Mouse (Mus musculus): ENCODE measurements at regions not wholly inside any gene's neighbourhood (a gene's known extent, or its start where the extent isn't known, plus 50 kb on each side); places are given as distances from the start of the nearest gene placed in this dataset.

DNA sequence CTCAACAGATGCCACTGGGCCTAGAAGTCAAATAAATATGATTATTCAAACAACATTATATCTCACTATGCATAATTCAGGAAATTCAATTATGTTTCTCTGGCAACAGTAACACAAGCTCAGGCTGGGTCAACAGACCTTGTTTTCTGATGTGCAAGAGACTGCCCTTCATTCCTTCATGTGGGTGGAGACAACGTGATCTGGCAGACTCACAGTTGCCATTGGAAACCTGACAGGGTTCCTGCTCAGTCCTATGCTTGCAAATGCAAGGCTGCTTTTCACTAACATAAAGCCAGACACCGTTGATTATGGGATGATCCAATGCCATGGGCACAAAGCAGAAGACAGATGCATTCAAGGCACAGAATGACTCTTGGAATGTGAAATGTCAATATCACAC, 361.5 kb upstream of the Npvf start:
- no peak overlapping the region for H3K4me3 ChIP-seq (ENCODE audit: insufficient read depth, low read depth, low read length)
- no peaks in the 10 kb centered on the region for H3K27me3 ChIP-seq (replicated peaks; ENCODE audit: control insufficient read depth, insufficient read depth, low read length)
- whole genome bisulfite sequencing, result 74% methylated on average over 2 of the region's 2 CpGs
- DNase-seq, result peak; percentile 26
- no peak for TF ChIP-seq POLR2A (IDR thresholded peaks at IDR 0.05; ENCODE audit: low read depth, low read length)
- no peak for TF ChIP-seq CTCF (conservative IDR thresholded peaks at IDR 0.05; ENCODE audit: insufficient read depth, insufficient read length, low read depth, low read length)
- H3K36me3 ChIP-seq (ENCODE audit: control insufficient read depth, insufficient read depth, low read length), result no peaks in the 10 kb centered on the region
- H3K4me1 ChIP-seq (ENCODE audit: control insufficient read depth, insufficient read depth, low read length), result no peaks in the 10 kb centered on the region
- H3K27ac ChIP-seq (ENCODE audit: insufficient read depth, low read depth, low read length), result no peak overlapping the region

DNA sequence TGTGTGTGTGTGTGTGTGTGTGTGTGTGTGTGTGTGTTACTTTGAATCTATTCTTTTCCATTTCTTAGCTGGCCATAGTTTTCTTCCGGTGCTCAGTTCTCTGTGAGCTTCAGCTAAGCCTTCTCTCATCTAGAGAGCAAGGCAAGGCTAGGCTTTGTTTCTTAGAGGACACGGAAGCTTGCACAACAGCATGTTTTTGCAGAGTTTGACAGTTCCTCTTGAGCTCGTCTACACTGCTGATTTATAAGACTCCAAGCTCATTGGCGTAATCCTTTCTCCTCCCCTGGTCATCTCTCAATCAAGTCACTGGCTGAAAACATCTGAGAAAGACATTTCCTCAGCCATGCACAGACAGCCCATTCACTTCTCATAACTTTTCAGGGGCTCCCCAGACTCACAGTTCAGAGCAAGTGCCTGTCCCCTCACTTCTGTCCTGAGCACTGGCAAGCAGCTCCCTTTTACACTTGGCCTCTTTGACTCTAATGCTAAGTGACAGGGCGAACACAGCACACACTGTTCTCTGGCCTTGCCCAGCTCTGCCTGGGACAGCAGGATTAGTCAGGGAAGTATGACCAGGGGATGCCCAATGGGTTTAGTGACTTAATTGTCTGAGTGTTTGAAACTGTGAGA, 362.3 kb upstream of the Npvf start:
- Histone ChIP-seq H3K27me3 (replicated peaks; ENCODE audit: control insufficient read depth, insufficient read depth, low read length) (no peaks in the 10 kb centered on the region), H3K4me1 (ENCODE audit: control insufficient read depth, insufficient read depth, low read length) (no peaks in the 10 kb centered on the region), H3K36me3 (ENCODE audit: control insufficient read depth, insufficient read depth, low read length) (no peaks in the 10 kb centered on the region), H3K27ac (ENCODE audit: insufficient read depth, low read depth, low read length) (no peak overlapping the region), H3K4me3 (ENCODE audit: insufficient read depth, low read depth, low read length) (no peak overlapping the region)
- TF ChIP-seq POLR2A (IDR thresholded peaks at IDR 0.05; ENCODE audit: low read depth, low read length) (no peak), CTCF (conservative IDR thresholded peaks at IDR 0.05; ENCODE audit: insufficient read depth, insufficient read length, low read depth, low read length) (no peak)
- WGBS, result 69% methylated on average over 5 of the region's 5 CpGs
- peak; percentile 35 for DNase-seq

GRCm38 (mm10) chr6:51017260-51017999, 363.2 kb upstream of the Npvf start:
- Histone ChIP-seq H3K27me3 (replicated peaks; ENCODE audit: control insufficient read depth, insufficient read depth, low read length) (no peaks in the 10 kb centered on the region), H3K27ac (ENCODE audit: insufficient read depth, low read depth, low read length) (no peak overlapping the region), H3K4me1 (ENCODE audit: control insufficient read depth, insufficient read depth, low read length) (no peaks in the 10 kb centered on the region), H3K4me3 (ENCODE audit: insufficient read depth, low read depth, low read length) (no peak overlapping the region), H3K36me3 (ENCODE audit: control insufficient read depth, insufficient read depth, low read length) (no peaks in the 10 kb centered on the region)
- 56% methylated on average over 9 of the region's 9 CpGs for WGBS
- no peak for DNase-seq
- TF ChIP-seq CTCF (conservative IDR thresholded peaks at IDR 0.05; ENCODE audit: insufficient read depth, insufficient read length, low read depth, low read length) (no peak), POLR2A (IDR thresholded peaks at IDR 0.05; ENCODE audit: low read depth, low read length) (no peak)

DNA sequence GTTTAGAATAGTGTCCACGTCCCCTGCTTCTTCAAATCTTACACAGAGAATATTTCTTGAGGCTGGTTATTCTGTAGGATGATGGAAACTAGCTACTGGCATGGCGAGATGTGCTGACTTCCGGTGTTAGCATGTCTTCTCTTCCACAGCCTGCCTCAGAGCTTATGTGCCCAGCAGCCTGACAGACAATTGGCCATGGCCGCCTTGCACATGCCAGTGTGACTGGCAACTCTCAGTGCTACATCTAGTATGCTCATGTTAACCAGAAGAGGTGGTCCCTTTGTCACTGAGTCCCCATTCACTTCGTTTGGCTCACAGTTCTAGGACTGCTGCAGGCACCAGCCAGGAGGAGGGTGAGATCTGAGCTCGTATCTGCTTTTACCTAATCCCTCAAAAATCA, 367.0 kb upstream of the Npvf start:
- H3K27me3 ChIP-seq (replicated peaks; ENCODE audit: control insufficient read depth, insufficient read depth, low read length), result no peaks in the 10 kb centered on the region
- H3K36me3 ChIP-seq (ENCODE audit: control insufficient read depth, insufficient read depth, low read length), result no peaks in the 10 kb centered on the region
- TF ChIP-seq CTCF (conservative IDR thresholded peaks at IDR 0.05; ENCODE audit: insufficient read depth, insufficient read length, low read depth, low read length) (no peak), POLR2A (IDR thresholded peaks at IDR 0.05; ENCODE audit: low read depth, low read length) (no peak)
- no peak overlapping the region for H3K27ac ChIP-seq (ENCODE audit: insufficient read depth, low read depth, low read length)
- H3K4me1 ChIP-seq (ENCODE audit: control insufficient read depth, insufficient read depth, low read length), result no peaks in the 10 kb centered on the region
- H3K4me3 ChIP-seq (ENCODE audit: insufficient read depth, low read depth, low read length), result no peak overlapping the region
- DNase-seq, result no peak
- WGBS, result 89% methylated on average over 6 of the region's 6 CpGs

- no peaks in the 10 kb centered on the region for H3K36me3 ChIP-seq (ENCODE audit: control insufficient read depth, insufficient read depth, low read length)
- WGBS, result 94% methylated on average over 6 of the region's 6 CpGs
- H3K4me1 ChIP-seq (ENCODE audit: control insufficient read depth, insufficient read depth, low read length), result no peaks in the 10 kb centered on the region
- no peak for TF ChIP-seq CTCF (conservative IDR thresholded peaks at IDR 0.05; ENCODE audit: insufficient read depth, insufficient read length, low read depth, low read length)
- no peak for TF ChIP-seq POLR2A (IDR thresholded peaks at IDR 0.05; ENCODE audit: low read depth, low read length)
- DNase-seq, result no peak
- no peak overlapping the region for H3K4me3 ChIP-seq (ENCODE audit: insufficient read depth, low read depth, low read length)
- H3K27ac ChIP-seq (ENCODE audit: insufficient read depth, low read depth, low read length), result no peak overlapping the region
- no peaks in the 10 kb centered on the region for H3K27me3 ChIP-seq (replicated peaks; ENCODE audit: control insufficient read depth, insufficient read depth, low read length)
Measured at GRCm38 (mm10) chr6:51023361-51023760, 369.1 kb upstream of the Npvf start.

GRCm38 (mm10) chr6:51024756-51025155, 370.5 kb upstream of the Npvf start:
- no peaks in the 10 kb centered on the region for H3K36me3 ChIP-seq (ENCODE audit: control insufficient read depth, insufficient read depth, low read length)
- H3K27ac ChIP-seq (ENCODE audit: insufficient read depth, low read depth, low read length), result no peak overlapping the region
- H3K4me1 ChIP-seq (ENCODE audit: control insufficient read depth, insufficient read depth, low read length), result no peaks in the 10 kb centered on the region
- TF ChIP-seq POLR2A (IDR thresholded peaks at IDR 0.05; ENCODE audit: low read depth, low read length) (no peak), CTCF (conservative IDR thresholded peaks at IDR 0.05; ENCODE audit: insufficient read depth, insufficient read length, low read depth, low read length) (no peak)
- H3K4me3 ChIP-seq (ENCODE audit: insufficient read depth, low read depth, low read length), result no peak overlapping the region
- no peaks in the 10 kb centered on the region for H3K27me3 ChIP-seq (replicated peaks; ENCODE audit: control insufficient read depth, insufficient read depth, low read length)
- peak; percentile 53 for DNase-seq
- WGBS, result 57% methylated on average over 3 of the region's 3 CpGs

DNA sequence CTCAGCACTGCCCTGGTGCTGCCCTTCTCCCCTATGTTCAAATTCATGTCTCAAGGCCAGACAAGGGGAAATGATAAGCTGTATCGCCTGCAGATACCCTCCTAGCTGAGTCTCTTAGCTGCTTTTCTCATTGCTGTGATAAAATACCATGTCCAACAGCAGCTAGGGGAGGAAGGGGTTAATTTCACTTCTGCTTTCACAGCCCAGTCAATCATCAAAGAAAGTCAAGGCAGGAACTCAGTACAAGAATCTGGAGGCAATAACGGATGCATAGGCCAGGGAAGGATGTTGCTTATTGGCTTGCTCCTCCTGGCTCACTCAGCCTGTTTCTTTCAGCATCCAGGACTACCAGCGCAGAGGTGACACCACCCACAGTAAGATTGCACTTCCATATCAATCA, 371.2 kb upstream of the Npvf start:
- no peak overlapping the region for H3K4me3 ChIP-seq (ENCODE audit: insufficient read depth, low read depth, low read length)
- no peak overlapping the region for H3K27ac ChIP-seq (ENCODE audit: insufficient read depth, low read depth, low read length)
- no peaks in the 10 kb centered on the region for H3K4me1 ChIP-seq (ENCODE audit: control insufficient read depth, insufficient read depth, low read length)
- H3K27me3 ChIP-seq (replicated peaks; ENCODE audit: control insufficient read depth, insufficient read depth, low read length), result no peaks in the 10 kb centered on the region
- no peaks in the 10 kb centered on the region for H3K36me3 ChIP-seq (ENCODE audit: control insufficient read depth, insufficient read depth, low read length)
- 79% methylated on average over 3 of the region's 3 CpGs for WGBS
- TF ChIP-seq CTCF (conservative IDR thresholded peaks at IDR 0.05; ENCODE audit: insufficient read depth, insufficient read length, low read depth, low read length), result no peak
- no peak for TF ChIP-seq POLR2A (IDR thresholded peaks at IDR 0.05; ENCODE audit: low read depth, low read length)
- DNase-seq, result no peak

Measured in kidney, adult 2 months (tissue).